27 mouse cellular contexts compared by ENCODE assay signal in the genomic region with DNA sequence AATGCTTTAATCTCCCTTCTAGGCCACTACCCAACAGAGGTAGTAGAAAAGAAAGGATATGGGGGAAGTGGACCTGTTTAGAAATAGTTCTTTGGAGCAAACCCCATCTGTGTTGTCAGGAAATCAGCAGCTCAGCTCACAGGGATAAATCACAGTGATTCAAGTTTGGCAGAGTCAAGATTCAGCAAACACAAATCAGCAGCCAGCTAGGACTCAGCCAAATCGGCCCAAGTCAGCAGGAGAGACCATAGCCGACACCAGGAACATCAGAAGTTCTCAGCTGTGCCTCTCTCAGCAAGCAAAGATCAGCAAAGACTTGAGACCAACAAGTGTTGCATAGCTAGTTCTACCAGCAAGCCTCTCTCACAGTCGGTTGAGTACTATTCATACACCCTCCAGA.
A peak's percentile ranks its signal among the peaks of the same experiment; 100 is the strongest.
DNase-seq lines count a peak whose midpoint lies in the region; ATAC-seq and TF ChIP-seq lines count a peak whose summit lies in the region.
"Had no signal": no experiment of that assay in that cellular context is flagged by ENCODE, and none has a peak within 500 bp of the region (broad histone marks: within the 10 kb centered on the region; RNA-seq: fewer than 3 reads in every experiment).

No protein-coding gene starts in this region.

- H3K4me3 ChIP-seq in cerebellum, adult 2 months (replicated peaks; ENCODE audit: insufficient read depth, low read depth, low read length), result no peak overlapping the region
- no peak overlapping the region for H3K4me3 ChIP-seq in neural tube, embryonic 15.5 days (replicated peaks)
- H3K4me3 ChIP-seq: embryonic facial prominence, embryonic 10.5 days; embryonic facial prominence, embryonic 15.5 days; forebrain, embryonic 13.5 days; heart, embryonic 10.5 days; heart, embryonic 15.5 days; hindbrain, embryonic 12.5 days; intestine, embryonic 15.5 days; limb, embryonic 10.5 days; limb, embryonic 15.5 days; liver, embryonic 13.5 days; midbrain, embryonic 13.5 days; stomach, embryonic 15.5 days had no signal

- ATAC-seq in neural tube, embryonic 15.5 days (ENCODE audit: low FRiP score), result no peak
- ATAC-seq: forebrain, embryonic 13.5 days; hindbrain, postnatal 0 days; intestine, embryonic 15.5 days; midbrain, embryonic 13.5 days; Patski had no signal

- no peaks in the 10 kb centered on the region for H3K36me3 ChIP-seq in neural tube, embryonic 15.5 days
- H3K36me3 ChIP-seq: embryonic facial prominence, embryonic 10.5 days; embryonic facial prominence, embryonic 15.5 days; heart, embryonic 10.5 days; heart, embryonic 15.5 days; hindbrain, embryonic 12.5 days; intestine, embryonic 15.5 days; limb, embryonic 10.5 days; limb, embryonic 15.5 days; liver, embryonic 13.5 days; midbrain, embryonic 13.5 days; stomach, embryonic 15.5 days had no signal

- H3K27me3 ChIP-seq in cerebellum, adult 2 months (ENCODE audit: control insufficient read depth, insufficient read depth, low read length), result no peaks in the 10 kb centered on the region
- no peaks in the 10 kb centered on the region for H3K27me3 ChIP-seq in neural tube, embryonic 15.5 days (replicated peaks)
- H3K27me3 ChIP-seq: embryonic facial prominence, embryonic 15.5 days; forebrain, embryonic 13.5 days; heart, embryonic 15.5 days; hindbrain, embryonic 12.5 days; intestine, embryonic 15.5 days; limb, embryonic 15.5 days; liver, embryonic 13.5 days; midbrain, embryonic 13.5 days; Patski; stomach, embryonic 15.5 days had no signal

- H3K9me3 ChIP-seq in neural tube, embryonic 15.5 days (replicated peaks), result no peaks in the 10 kb centered on the region
- H3K9me3 ChIP-seq: embryonic facial prominence, embryonic 10.5 days; embryonic facial prominence, embryonic 15.5 days; forebrain, embryonic 13.5 days; heart, embryonic 10.5 days; heart, embryonic 15.5 days; hindbrain, embryonic 12.5 days; intestine, embryonic 15.5 days; limb, embryonic 10.5 days; limb, embryonic 15.5 days; liver, embryonic 13.5 days; midbrain, embryonic 13.5 days; stomach, embryonic 15.5 days had no signal

- peaks cover 19% of the 10 kb centered on the region for H3K4me1 ChIP-seq in cerebellum, adult 2 months (ENCODE audit: control insufficient read depth, insufficient read depth, low read length)
- H3K4me1 ChIP-seq in neural tube, embryonic 15.5 days, result no peaks in the 10 kb centered on the region
- H3K4me1 ChIP-seq: embryonic facial prominence, embryonic 10.5 days; embryonic facial prominence, embryonic 15.5 days; hindbrain, embryonic 12.5 days; intestine, embryonic 15.5 days; limb, embryonic 10.5 days; limb, embryonic 15.5 days; stomach, embryonic 15.5 days had no signal

- peak; percentile 30 to 55 for DNase-seq in cerebellum, adult 2 months
- DNase-seq in cerebellum, adult 11 months, result no peak
- peak; percentile 22 to 38 for DNase-seq in heart, adult 18-20 months
- DNase-seq in heart, postnatal 4 days, result no peak
- DNase-seq in adipocyte (ENCODE audit: low spot score), result peak; percentile 13
- DNase-seq in cerebellum, adult 9-11 months, result peak; percentile 35
- DNase-seq: adrenal gland, postnatal 25 days; kidney, adult 8-10 months; liver, embryonic 13.5 days; lung, adult 18-20 months; right cerebral cortex, postnatal 25 days had no signal

- no peak for TF ChIP-seq POLR2A in cerebellum, adult 2 months (IDR thresholded peaks at IDR 0.05; ENCODE audit: borderline replicate concordance, insufficient read depth, low read length)

- H3K4me2 ChIP-seq in neural tube, embryonic 15.5 days, result no peak overlapping the region
- H3K4me2 ChIP-seq: embryonic facial prominence, embryonic 15.5 days; forebrain, embryonic 13.5 days; heart, embryonic 15.5 days; hindbrain, embryonic 12.5 days; intestine, embryonic 15.5 days; limb, embryonic 15.5 days; liver, embryonic 13.5 days; midbrain, embryonic 13.5 days; stomach, embryonic 15.5 days had no signal

- TF ChIP-seq CTCF in cerebellum, adult 2 months (IDR thresholded peaks at IDR 0.05; ENCODE audit: borderline replicate concordance, insufficient read depth, low read depth, low read length), result no peak

- no peak overlapping the region for H3K9ac ChIP-seq in neural tube, embryonic 15.5 days (replicated peaks)
- H3K9ac ChIP-seq: embryonic facial prominence, embryonic 15.5 days; forebrain, embryonic 13.5 days; heart, embryonic 15.5 days; hindbrain, embryonic 12.5 days; intestine, embryonic 15.5 days; limb, embryonic 15.5 days; liver, embryonic 13.5 days; midbrain, embryonic 13.5 days; stomach, embryonic 15.5 days had no signal

- H3K27ac ChIP-seq in cerebellum, adult 2 months (ENCODE audit: insufficient read depth, low read length), result no peak overlapping the region
- no peak overlapping the region for H3K27ac ChIP-seq in neural tube, embryonic 15.5 days (replicated peaks)
- H3K27ac ChIP-seq: embryonic facial prominence, embryonic 10.5 days; embryonic facial prominence, embryonic 15.5 days; forebrain, embryonic 13.5 days; heart, embryonic 10.5 days; heart, embryonic 15.5 days; hindbrain, embryonic 12.5 days; hindbrain, postnatal 0 days; intestine, embryonic 15.5 days; kidney, postnatal 0 days; limb, embryonic 10.5 days; limb, embryonic 15.5 days; liver, embryonic 13.5 days; macrophage; midbrain, embryonic 13.5 days; stomach, embryonic 15.5 days had no signal

- 5% methylated on average over 3 of the region's 3 CpGs for WGBS in cerebellum, adult 2 months
- WGBS in neural tube, embryonic 15.5 days, result 86% methylated on average over 3 of the region's 3 CpGs

Comparison
In these comparisons a context has a peak if more than half of its experiments do, and no peak if none do; other contexts are left out.
1. DNase-seq: peak in cerebellum, adult 2 months (2 of 2), heart, adult 18-20 months (2 of 2), adipocyte (single experiment) and cerebellum, adult 9-11 months (single experiment); none in cerebellum, adult 11 months (single experiment) and heart, postnatal 4 days (single experiment).